Mouse (Mus musculus): ENCODE results near the gene Gpalpp1. TPM values are rescaled to one million over a fixed set of nuclear protein-coding genes. Genes with fewer than 3 reads are reported as not detected.

Gpalpp1 gene
- polyA plus RNA-seq, 1 experiment from 2014 or later = 15.1 TPM

DNA sequence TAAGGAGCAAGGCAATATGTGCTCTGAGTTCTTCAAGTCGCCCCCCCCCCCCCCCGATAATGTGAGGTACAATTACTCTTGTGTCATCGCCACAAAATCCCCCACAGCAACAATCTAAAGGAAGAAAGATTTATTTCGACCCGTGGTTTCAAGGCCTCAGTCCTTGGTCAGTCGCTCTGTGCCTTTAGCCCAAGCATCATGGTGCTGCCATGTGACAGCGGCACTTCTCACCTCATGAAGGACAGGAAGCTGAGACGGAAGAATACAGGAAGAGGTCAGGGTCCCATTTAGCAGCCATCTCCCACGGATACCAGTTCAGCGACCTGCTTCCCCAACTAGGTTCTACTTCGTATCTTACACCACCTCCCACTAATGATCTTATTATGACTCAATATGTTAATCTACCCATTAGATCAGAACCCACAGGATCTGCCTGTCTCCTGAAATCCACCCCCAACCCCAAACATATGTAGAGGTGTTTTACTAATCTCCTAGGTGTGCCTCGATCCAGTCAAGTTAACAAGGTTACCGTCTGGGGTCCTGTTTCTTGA, 28.4 kb downstream of the Gpalpp1 start:
- Histone ChIP-seq H3K27ac (no peak overlapping the region), H3K4me3 (no peak overlapping the region), H3K36me3 (no peaks in the 10 kb centered on the region), H3K9me3 (replicated peaks) (no peaks in the 10 kb centered on the region), H3K27me3 (ENCODE audit: low read depth, poor library complexity, severe bottlenecking) (no peaks in the 10 kb centered on the region), H3K4me1 (peaks cover 5% of the 10 kb centered on the region)
- no peak for DNase-seq (ENCODE audit: low spot score)
- 85% methylated on average over 13 of the region's 13 CpGs for WGBS

DNA sequence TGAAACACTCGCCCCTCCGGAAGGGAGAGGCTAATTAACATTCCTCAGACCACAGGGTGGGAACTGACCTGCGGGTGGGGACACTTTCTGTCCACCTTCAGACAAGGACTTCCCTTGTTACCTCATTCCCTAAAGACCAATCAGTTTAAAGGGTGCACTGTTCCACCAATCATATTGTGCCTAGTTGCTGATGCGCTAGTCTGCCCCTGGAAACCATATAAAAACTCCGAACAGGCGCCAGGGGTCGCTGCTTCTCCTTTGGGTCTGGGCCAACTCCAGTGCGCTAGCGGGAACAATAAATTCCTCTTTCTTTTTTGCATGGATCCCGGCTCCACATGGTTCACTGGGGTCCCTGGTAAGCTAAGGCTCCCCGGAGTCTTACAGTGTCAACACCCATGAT, 29.1 kb downstream of the Gpalpp1 start:
- H3K4me3 ChIP-seq = no peak overlapping the region
- WGBS = 70% methylated on average over 11 of the region's 11 CpGs
- no peak overlapping the region for H3K27ac ChIP-seq
- peaks cover 12% of the 10 kb centered on the region for H3K4me1 ChIP-seq
- H3K36me3 ChIP-seq = no peaks in the 10 kb centered on the region
- DNase-seq (ENCODE audit: low spot score) = no peak
- H3K27me3 ChIP-seq (ENCODE audit: low read depth, poor library complexity, severe bottlenecking) = no peaks in the 10 kb centered on the region
- no peaks in the 10 kb centered on the region for H3K9me3 ChIP-seq (replicated peaks)

DNA sequence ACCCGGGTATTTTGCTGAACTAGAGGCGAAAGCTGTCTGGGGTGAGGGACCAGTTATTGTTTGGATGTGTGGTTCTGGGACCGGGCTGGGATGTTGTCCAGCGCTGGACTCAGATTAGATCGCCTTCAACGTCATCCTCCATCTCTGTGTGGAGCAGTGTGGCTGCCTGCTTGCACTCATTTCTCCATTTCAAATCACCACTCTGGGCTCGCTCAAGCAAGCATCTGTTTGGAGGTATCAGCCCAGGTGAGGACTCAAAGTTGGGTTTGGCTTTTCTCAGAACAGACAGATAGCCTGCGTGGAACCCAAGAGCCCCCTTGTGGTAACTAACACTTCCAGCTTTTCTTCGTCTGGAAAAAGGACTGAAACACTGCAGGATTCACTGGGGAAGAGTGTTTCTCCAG, 33.5 kb downstream of the Gpalpp1 start:
- Histone ChIP-seq H3K4me1 (peaks cover 8% of the 10 kb centered on the region), H3K4me3 (no peak overlapping the region), H3K27ac (no peak overlapping the region), H3K27me3 (ENCODE audit: low read depth, poor library complexity, severe bottlenecking) (no peaks in the 10 kb centered on the region), H3K9me3 (replicated peaks) (no peaks in the 10 kb centered on the region), H3K36me3 (no peaks in the 10 kb centered on the region)
- WGBS = 50% methylated on average over 9 of the region's 9 CpGs
- peak; percentile 63 for DNase-seq (ENCODE audit: low spot score)

DNA sequence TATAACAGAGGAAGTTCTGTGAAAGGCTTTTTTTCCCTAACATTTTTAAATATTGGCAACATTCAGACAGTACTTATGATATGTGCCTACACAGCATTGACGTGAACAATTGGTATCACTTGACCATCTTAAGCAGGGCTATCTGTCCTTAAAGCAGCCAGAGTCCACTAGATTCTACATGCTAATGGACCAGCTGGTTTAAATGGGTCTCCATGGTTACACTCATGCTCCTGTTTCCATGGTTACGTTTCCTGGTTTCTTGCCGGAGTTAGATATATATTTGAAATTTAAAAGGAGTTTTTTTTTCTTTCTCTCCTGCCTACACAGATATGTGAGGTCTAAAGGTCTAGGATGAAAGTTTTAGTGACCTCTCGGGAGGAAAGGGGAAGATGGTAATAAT, 34.0 kb downstream of the Gpalpp1 start:
- no peak overlapping the region for H3K4me3 ChIP-seq
- WGBS = 80% methylated on average over 4 of the region's 4 CpGs
- no peak for DNase-seq (ENCODE audit: low spot score)
- H3K27ac ChIP-seq = no peak overlapping the region
- H3K27me3 ChIP-seq (ENCODE audit: low read depth, poor library complexity, severe bottlenecking) = no peaks in the 10 kb centered on the region
- peaks cover 8% of the 10 kb centered on the region for H3K4me1 ChIP-seq
- no peaks in the 10 kb centered on the region for H3K9me3 ChIP-seq (replicated peaks)
- H3K36me3 ChIP-seq = no peaks in the 10 kb centered on the region

DNA sequence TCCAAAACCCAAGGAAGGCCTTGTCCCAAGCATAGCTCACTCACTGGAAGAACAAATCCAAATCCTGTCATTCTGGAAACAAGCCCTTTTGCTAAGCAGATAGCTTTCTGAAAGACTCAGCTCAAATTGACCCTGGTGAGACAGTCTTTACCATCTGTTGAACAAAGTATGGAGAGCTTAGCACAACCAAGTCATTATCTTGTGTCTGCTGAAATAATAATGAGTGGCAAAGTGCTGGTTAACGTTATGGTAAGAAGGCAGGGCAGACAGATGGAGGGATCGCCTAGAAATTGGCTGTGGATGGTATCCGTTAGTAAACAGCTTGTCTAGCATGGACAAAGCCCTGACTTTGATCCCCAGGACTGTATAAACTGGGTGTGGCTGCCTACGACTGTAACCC, 34.8 kb downstream of the Gpalpp1 start:
- Histone ChIP-seq H3K27ac (no peak overlapping the region; the same call in 1 of the 2 replicates), H3K9me3 (replicated peaks) (no peaks in the 10 kb centered on the region), H3K36me3 (no peaks in the 10 kb centered on the region), H3K27me3 (ENCODE audit: low read depth, poor library complexity, severe bottlenecking) (no peaks in the 10 kb centered on the region), H3K4me3 (no peak overlapping the region), H3K4me1 (peaks cover 12% of the 10 kb centered on the region)
- DNase-seq (ENCODE audit: low spot score) = no peak
- 57% methylated on average over 4 of the region's 4 CpGs for WGBS

DNA sequence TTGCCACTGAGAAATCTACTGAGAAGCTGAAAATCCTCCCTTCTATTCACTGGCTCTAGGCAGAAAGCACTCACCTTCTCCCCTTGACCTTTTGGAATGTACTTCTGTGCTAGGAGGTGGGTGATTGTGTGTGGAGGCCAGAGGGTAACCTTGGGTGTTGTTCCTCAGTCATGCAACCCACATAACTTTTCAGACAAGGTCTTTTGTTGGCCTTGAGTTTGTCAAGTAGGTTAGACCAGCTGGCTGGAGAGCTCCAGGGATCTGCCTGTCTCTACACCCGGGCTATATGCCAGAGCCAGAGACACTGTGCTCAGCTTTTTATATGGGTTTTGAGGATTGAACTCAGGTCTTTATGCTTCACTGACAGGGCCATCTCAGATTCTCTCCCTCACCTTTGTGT, 36.4 kb downstream of the Gpalpp1 start:
- DNase-seq (ENCODE audit: low spot score) = no peak
- Histone ChIP-seq H3K9me3 (replicated peaks) (no peaks in the 10 kb centered on the region), H3K27ac (no peak overlapping the region), H3K4me1 (peaks cover 25% of the 10 kb centered on the region), H3K36me3 (no peaks in the 10 kb centered on the region), H3K4me3 (no peak overlapping the region), H3K27me3 (ENCODE audit: low read depth, poor library complexity, severe bottlenecking) (no peaks in the 10 kb centered on the region)
- WGBS = 85% methylated on average over 1 of the region's 1 CpGs

DNA sequence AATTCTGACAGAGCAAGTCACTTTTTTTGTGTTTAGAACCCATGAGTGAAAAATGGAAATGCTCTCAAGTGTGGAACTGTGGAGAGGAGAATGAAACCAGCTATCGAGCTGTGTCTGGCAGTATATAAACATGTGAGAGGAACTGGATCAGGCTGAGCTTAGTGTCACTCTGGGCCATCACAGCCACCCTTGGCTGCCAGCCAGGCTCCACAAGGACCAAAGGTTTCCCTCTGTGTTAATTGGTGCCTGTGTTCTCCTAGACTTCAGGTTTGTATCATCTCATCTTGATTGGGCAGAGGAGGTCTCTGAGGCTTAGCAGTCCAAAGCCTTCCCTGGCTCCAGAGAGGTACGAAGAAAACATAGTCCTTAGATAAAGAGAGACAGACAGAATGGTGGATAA, 37.9 kb downstream of the Gpalpp1 start:
- H3K36me3 ChIP-seq = no peaks in the 10 kb centered on the region
- peaks cover 34% of the 10 kb centered on the region for H3K4me1 ChIP-seq
- H3K27ac ChIP-seq = no peak overlapping the region
- no peak for DNase-seq (ENCODE audit: low spot score)
- no peak overlapping the region for H3K4me3 ChIP-seq
- H3K27me3 ChIP-seq (ENCODE audit: low read depth, poor library complexity, severe bottlenecking) = no peaks in the 10 kb centered on the region
- WGBS = 85% methylated on average over 2 of the region's 2 CpGs
- H3K9me3 ChIP-seq (replicated peaks) = no peaks in the 10 kb centered on the region

DNA sequence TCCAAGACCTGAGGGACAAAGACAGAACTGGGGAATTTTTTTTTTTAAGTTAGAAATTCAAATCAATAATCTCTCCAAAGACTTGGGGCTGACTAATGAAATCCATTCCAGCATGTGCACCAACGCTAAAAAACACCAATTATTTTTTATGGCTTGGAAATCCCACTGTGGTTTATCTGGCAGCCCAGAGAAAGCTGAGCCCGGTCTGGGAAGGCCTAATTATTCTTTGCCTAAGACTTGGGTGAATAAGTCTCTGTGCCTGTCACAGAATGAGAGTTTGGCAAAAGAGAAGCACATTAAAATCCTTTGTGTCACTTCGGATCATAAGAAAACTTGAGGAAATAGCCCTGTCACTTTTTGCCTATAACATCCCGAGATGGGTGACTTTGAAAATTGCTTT, 41.3 kb downstream of the Gpalpp1 start:
- Histone ChIP-seq H3K36me3 (no peaks in the 10 kb centered on the region), H3K4me1 (peaks cover 44% of the 10 kb centered on the region), H3K27ac (peak overlapping the region; percentile 82), H3K9me3 (replicated peaks) (no peaks in the 10 kb centered on the region), H3K27me3 (ENCODE audit: low read depth, poor library complexity, severe bottlenecking) (no peaks in the 10 kb centered on the region), H3K4me3 (no peak overlapping the region)
- DNase-seq (ENCODE audit: low spot score) = no peak
- 51% methylated on average over 4 of the region's 4 CpGs for WGBS

DNA sequence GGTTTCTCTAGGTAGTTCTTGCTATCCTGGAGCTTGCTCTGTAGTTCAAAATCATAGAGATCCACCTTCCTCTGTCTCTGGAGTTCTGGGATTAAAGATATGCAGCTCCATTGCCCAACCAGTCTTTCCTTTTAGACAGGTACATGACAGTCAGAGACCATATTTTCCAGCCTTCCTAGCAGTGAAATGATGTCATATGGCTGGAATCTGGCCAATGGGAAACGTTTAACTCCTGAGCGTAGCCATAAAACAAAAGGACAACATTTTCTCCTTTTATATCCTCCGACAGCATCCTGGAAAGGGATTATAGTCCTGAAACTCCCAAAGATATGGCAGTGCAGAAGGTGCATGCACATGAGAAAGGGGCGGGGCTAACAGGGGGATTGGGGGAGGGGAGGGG, 42.3 kb downstream of the Gpalpp1 start:
- 86% methylated on average over 4 of the region's 4 CpGs for WGBS
- Histone ChIP-seq H3K4me3 (no peak overlapping the region), H3K27ac (peak overlapping the region; percentile 82; the same call in 1 of the 2 replicates), H3K27me3 (ENCODE audit: low read depth, poor library complexity, severe bottlenecking) (no peaks in the 10 kb centered on the region), H3K36me3 (no peaks in the 10 kb centered on the region), H3K9me3 (replicated peaks) (no peaks in the 10 kb centered on the region), H3K4me1 (peaks cover 50% of the 10 kb centered on the region)
- DNase-seq (ENCODE audit: low spot score) = no peak

DNA sequence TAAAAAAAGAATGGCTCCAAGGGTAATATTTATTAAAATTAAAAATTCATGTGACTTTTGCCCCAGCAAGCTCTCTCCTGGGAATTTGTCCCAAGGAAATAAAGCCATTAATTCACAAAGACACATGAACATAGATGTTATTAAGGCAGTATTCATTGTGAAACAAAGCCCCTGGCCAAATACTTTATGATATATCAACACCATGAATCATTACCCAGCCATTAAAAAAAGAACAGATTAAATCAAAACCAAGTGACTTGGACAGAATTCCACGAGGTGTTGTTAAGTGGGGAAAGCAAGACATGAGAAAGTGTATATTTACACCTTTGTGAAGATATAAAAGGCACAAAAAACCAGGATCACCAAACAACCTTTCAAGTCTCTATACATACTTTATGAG, 43.3 kb downstream of the Gpalpp1 start:
- no peak for DNase-seq (ENCODE audit: low spot score)
- 50% methylated on average over 1 of the region's 1 CpGs for WGBS
- Histone ChIP-seq H3K9me3 (replicated peaks) (no peaks in the 10 kb centered on the region), H3K4me3 (no peak overlapping the region), H3K36me3 (no peaks in the 10 kb centered on the region), H3K27me3 (ENCODE audit: low read depth, poor library complexity, severe bottlenecking) (no peaks in the 10 kb centered on the region), H3K27ac (no peak overlapping the region), H3K4me1 (peaks cover 50% of the 10 kb centered on the region)

DNA sequence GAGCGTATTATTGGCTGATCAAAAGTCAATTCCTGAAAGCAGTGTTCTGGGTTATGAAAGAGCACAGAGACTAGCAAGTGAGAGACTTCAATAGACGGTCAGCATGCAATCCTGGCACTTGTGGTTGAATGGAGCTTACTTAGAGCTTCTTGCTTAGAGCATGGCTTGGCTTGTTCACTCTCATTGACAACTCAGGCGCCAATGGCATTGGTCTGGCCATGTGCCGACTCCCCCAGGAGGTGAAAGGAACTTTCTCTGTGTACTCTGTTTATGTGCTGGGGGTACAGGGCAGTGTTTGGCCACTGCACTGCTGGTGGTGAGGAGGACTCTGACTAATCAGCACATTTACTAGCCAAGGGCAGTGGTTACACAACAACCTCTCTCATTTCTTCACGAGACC, 51.1 kb downstream of the Gpalpp1 start:
- no peak overlapping the region for H3K27ac ChIP-seq
- H3K4me3 ChIP-seq = no peak overlapping the region
- H3K9me3 ChIP-seq (replicated peaks) = no peaks in the 10 kb centered on the region
- peaks cover 10% of the 10 kb centered on the region for H3K4me1 ChIP-seq
- whole genome bisulfite sequencing = 77% methylated on average over 5 of the region's 5 CpGs
- no peaks in the 10 kb centered on the region for H3K36me3 ChIP-seq
- no peak for DNase-seq (ENCODE audit: low spot score)
- H3K27me3 ChIP-seq (ENCODE audit: low read depth, poor library complexity, severe bottlenecking) = no peaks in the 10 kb centered on the region

DNA sequence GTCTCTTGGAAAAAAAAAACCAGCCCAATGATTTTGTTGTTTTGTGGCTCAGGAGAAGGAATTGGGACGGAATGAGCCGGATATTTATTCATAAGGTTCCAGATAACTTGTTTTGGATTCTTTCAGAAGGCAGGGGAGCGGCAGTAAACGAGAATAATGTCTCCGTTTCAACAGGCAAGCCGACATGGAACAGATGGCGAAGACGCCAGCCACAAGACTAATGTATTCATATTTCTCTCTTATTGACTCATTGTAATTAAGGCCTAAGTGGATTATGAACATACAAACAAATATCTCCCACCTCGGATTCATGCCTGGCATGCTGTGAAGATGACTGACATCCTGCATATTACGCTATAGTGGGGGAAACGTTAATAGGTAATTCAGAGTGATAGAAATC, 56.8 kb downstream of the Gpalpp1 start:
- no peaks in the 10 kb centered on the region for H3K36me3 ChIP-seq
- H3K27ac ChIP-seq = no peak overlapping the region
- DNase-seq (ENCODE audit: low spot score) = no peak
- H3K27me3 ChIP-seq (ENCODE audit: low read depth, poor library complexity, severe bottlenecking) = no peaks in the 10 kb centered on the region
- 92% methylated on average over 11 of the region's 11 CpGs for WGBS
- no peaks in the 10 kb centered on the region for H3K9me3 ChIP-seq (replicated peaks)
- H3K4me1 ChIP-seq = no peaks in the 10 kb centered on the region
- H3K4me3 ChIP-seq = no peak overlapping the region

DNA sequence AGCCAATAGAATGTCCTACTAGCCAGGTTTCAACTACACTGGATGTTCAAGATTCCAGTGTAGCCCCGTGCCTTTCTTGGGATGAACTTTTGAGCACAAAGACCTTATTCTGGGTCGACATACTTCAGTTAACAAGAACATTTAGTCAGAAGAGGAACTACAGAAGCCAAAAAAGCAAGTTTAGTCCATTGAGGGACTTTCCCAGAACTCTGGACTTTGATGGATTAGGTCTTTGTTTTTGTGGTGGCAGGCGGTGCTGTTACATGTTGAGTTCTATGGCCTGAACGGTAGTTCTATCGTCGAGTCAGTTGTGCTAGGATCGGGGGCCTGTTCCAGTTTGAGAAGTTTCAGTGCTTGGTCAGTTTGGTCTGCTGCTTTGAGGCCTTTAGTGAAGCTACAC, 58.6 kb downstream of the Gpalpp1 start:
- H3K4me3 ChIP-seq = no peak overlapping the region
- no peak for DNase-seq (ENCODE audit: low spot score)
- 88% methylated on average over 7 of the region's 7 CpGs for WGBS
- H3K27ac ChIP-seq = no peak overlapping the region
- no peaks in the 10 kb centered on the region for H3K36me3 ChIP-seq
- no peaks in the 10 kb centered on the region for H3K9me3 ChIP-seq (replicated peaks)
- no peaks in the 10 kb centered on the region for H3K27me3 ChIP-seq (ENCODE audit: low read depth, poor library complexity, severe bottlenecking)
- no peaks in the 10 kb centered on the region for H3K4me1 ChIP-seq

DNA sequence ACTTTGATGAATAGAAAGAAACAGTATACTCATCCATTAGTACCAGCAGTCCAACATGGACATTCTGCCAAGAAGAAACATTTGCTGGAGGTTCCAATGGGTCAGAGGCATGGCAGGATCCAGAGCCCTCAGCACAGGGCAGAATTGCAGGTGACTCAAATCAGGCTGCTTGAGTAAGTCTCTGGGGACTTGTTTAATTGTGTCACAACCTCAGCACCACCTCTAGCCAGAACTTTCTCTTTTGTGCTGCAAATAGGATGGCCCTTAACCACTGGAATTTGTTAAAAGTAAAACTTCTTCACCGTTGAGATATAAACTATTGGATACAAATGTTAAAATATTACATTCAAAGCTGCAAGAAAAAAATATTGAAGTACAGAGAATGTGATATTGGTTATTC, 64.8 kb downstream of the Gpalpp1 start:
- peaks cover 4% of the 10 kb centered on the region; the same call in 1 of the 2 replicates for H3K4me1 ChIP-seq
- no peaks in the 10 kb centered on the region for H3K27me3 ChIP-seq (ENCODE audit: low read depth, poor library complexity, severe bottlenecking)
- H3K36me3 ChIP-seq = no peaks in the 10 kb centered on the region
- no peak overlapping the region for H3K4me3 ChIP-seq
- no peaks in the 10 kb centered on the region for H3K9me3 ChIP-seq (replicated peaks)
- H3K27ac ChIP-seq = no peak overlapping the region
- no peak for DNase-seq (ENCODE audit: low spot score)
- 65% methylated on average over 1 of the region's 1 CpGs for WGBS

Measured in limb, embryonic 10.5 days (tissue).